Mouse (Mus musculus) heart, embryonic 11.5 days (tissue): ENCODE data around the gene Kcnj9. TPM values are rescaled to one million over a fixed set of nuclear protein-coding genes. Genes with fewer than 3 reads are reported as not detected.

Experiments
- ATAC-seq: fragments of 200-750 bp; cut with Nextera tagmentation; replicated peaks from 2 replicates; pipeline ENCODE4 v1.8.0; 2017; ENCODE audit warnings: moderate library complexity; ENCODE audit not compliant: insufficient number of reproducible peaks, low FRiP score, low TSS enrichment
- H3K27ac ChIP-seq: fragments of 300-500 bp; sonication (generic); 2 replicates; pipeline ENCODE4 v1.5.1; 2014; ENCODE audit warnings: mild to moderate bottlenecking, low read depth, low read length
- H3K27me3 ChIP-seq: fragments of 300-500 bp; sonication (generic); 2 replicates; pipeline ENCODE4 v1.6.1; 2014; ENCODE audit warnings: mild to moderate bottlenecking, low read length, mixed read lengths; ENCODE audit not compliant: control insufficient read depth, insufficient read depth
- H3K36me3 ChIP-seq: fragments of 300-500 bp; sonication (generic); 2 replicates; pipeline ENCODE4 v1.6.1; 2014; ENCODE audit warnings: mild to moderate bottlenecking, low read length, moderate library complexity, mixed read lengths; ENCODE audit not compliant: control insufficient read depth, insufficient read depth
- H3K4me1 ChIP-seq: fragments of 300-500 bp; sonication (generic); 2 replicates; pipeline ENCODE4 v1.6.1; 2014; ENCODE audit warnings: low read length; ENCODE audit not compliant: control insufficient read depth, insufficient read depth
- H3K4me2 ChIP-seq: fragments of 300-500 bp; sonication (generic); 2 replicates; pipeline ENCODE4 v1.6.1; 2014; ENCODE audit warnings: mild to moderate bottlenecking, moderate library complexity
- H3K4me3 ChIP-seq: fragments of 300-500 bp; sonication (generic); 2 replicates; pipeline ENCODE4 v1.5.1; 2014; ENCODE audit warnings: low read depth, low read length
- H3K9ac ChIP-seq: fragments of 300-500 bp; sonication (generic); 2 replicates; pipeline ENCODE4 v1.6.1; 2014; ENCODE audit warnings: mild to moderate bottlenecking, low read depth, low read length, moderate library complexity
- H3K9me3 ChIP-seq: fragments of 300-500 bp; sonication (generic); replicated peaks from 2 replicates; pipeline ENCODE4 v1.6.1; 2016; ENCODE audit warnings: low read length; ENCODE audit not compliant: control insufficient read depth
- WGBS: fragments of 180-500 bp; shearing (Covaris S2); extraction: QIAGEN DNeasy Blood & Tissue Kit; methylation state at CpG from one replicate; pipeline ENCODE4 v1.1.7; 2014; ENCODE audit not compliant: insufficient replicate concordance; 5-methylcytosine and 5-hydroxymethylcytosine counted together
- polyA plus RNA-seq: library from polyadenylated mRNA; unstranded; fragments of >200 nt; fragmentation: Nextera tagmentation; extraction: Ambion mirVana; gene quantifications from 2 replicates; pipeline ENCODE4 v1.2.1, GENCODE M21; 2014

The Kcnj9 gene
- polyA plus RNA-seq: 0.59 and 0.77 TPM in 2 replicates

- H3K4me1 ChIP-seq: peaks cover 4% of the 10 kb centered on the region; the same call in 1 of the 2 replicates
- no peak within 1 kb of the TSS; the same call in 1 of the 2 replicates for H3K27ac ChIP-seq
- H3K9me3 ChIP-seq: 0 out of 2 replicates have a peak, but pooled peaks cover 2% of the 10 kb centered on the region
- H3K27me3 ChIP-seq: peaks cover 74% of the 10 kb centered on the region
- no peak within 1 kb of the TSS for H3K9ac ChIP-seq
- ATAC-seq: no peak
- 25% methylated on average over 9 of the region's 9 CpGs for WGBS
- H3K36me3 ChIP-seq: no peaks in the 10 kb centered on the region
- H3K4me2 ChIP-seq: no peak within 1 kb of the TSS
- no peak within 1 kb of the TSS for H3K4me3 ChIP-seq
Observed at GRCm38 (mm10) chr1:172329131-172329530, at the start of gene Kcnj9. TSS of gene Kcnj9 (minus strand) at chr1:172329318.

- peak overlapping the region; percentile 77 for H3K4me3 ChIP-seq
- peak overlapping the region; percentile 36; the same call in 1 of the 2 replicates for H3K27ac ChIP-seq
- no peaks in the 10 kb centered on the region for H3K9me3 ChIP-seq
- peak overlapping the region; percentile 92 for H3K4me2 ChIP-seq
- no peaks in the 10 kb centered on the region for H3K27me3 ChIP-seq
- H3K9ac ChIP-seq: peak overlapping the region; percentile 79
- peak; percentile 54; the same call in 1 of the 2 replicates for ATAC-seq
- H3K4me1 ChIP-seq: peaks cover 13% of the 10 kb centered on the region
- H3K36me3 ChIP-seq: peaks cover 7% of the 10 kb centered on the region
- 3% methylated on average over 62 of the region's 62 CpGs for WGBS
Observed at GRCm38 (mm10) chr1:172376758-172377458, 47.8 kb upstream of the Kcnj9 start.

- H3K27me3 ChIP-seq: peaks cover 3% of the 10 kb centered on the region; the same call in 1 of the 2 replicates
- H3K4me1 ChIP-seq: peaks cover 13% of the 10 kb centered on the region
- H3K4me3 ChIP-seq: peak within 1 kb of the TSS; percentile 77
- WGBS: under 1% methylated on average over 39 of the region's 39 CpGs
- H3K9ac ChIP-seq: peak within 1 kb of the TSS; percentile 79
- H3K27ac ChIP-seq: peak within 1 kb of the TSS; percentile 70
- no peaks in the 10 kb centered on the region for H3K9me3 ChIP-seq
- peak; percentile 95 for ATAC-seq
- peak within 1 kb of the TSS; percentile 92 for H3K4me2 ChIP-seq
- peaks cover 5% of the 10 kb centered on the region for H3K36me3 ChIP-seq
Observed at GRCm38 (mm10) chr1:172376198-172376667, 47.1 kb upstream of the Kcnj9 start, which contains the start of gene Pigm. TSS of gene Pigm (plus strand) at chr1:172376546.

GRCm38 (mm10) chr1:172368768-172369418, 39.8 kb upstream of the Kcnj9 start:
- no peaks in the 10 kb centered on the region for H3K36me3 ChIP-seq
- no peak overlapping the region for H3K27ac ChIP-seq
- no peak overlapping the region for H3K4me3 ChIP-seq
- WGBS: 21% methylated on average over 23 of the region's 23 CpGs
- H3K9me3 ChIP-seq: no peaks in the 10 kb centered on the region
- no peak overlapping the region for H3K9ac ChIP-seq
- ATAC-seq: peak; percentile 52; the same call in 1 of the 2 replicates
- H3K4me2 ChIP-seq: peak overlapping the region; percentile 52
- no peaks in the 10 kb centered on the region for H3K4me1 ChIP-seq
- H3K27me3 ChIP-seq: peaks cover 20% of the 10 kb centered on the region

GRCm38 (mm10) chr1:172364684-172365083, 35.6 kb upstream of the Kcnj9 start:
- H3K9ac ChIP-seq: no peak overlapping the region
- H3K9me3 ChIP-seq: no peaks in the 10 kb centered on the region
- 3% methylated on average over 6 of the region's 6 CpGs for WGBS
- H3K4me2 ChIP-seq: peak overlapping the region; percentile 20; the same call in 1 of the 2 replicates
- no peak overlapping the region for H3K27ac ChIP-seq
- H3K4me1 ChIP-seq: no peaks in the 10 kb centered on the region
- ATAC-seq: no peak
- peaks cover 16% of the 10 kb centered on the region for H3K27me3 ChIP-seq
- H3K36me3 ChIP-seq: no peaks in the 10 kb centered on the region
- no peak overlapping the region for H3K4me3 ChIP-seq

GRCm38 (mm10) chr1:172358341-172358740, 29.2 kb upstream of the Kcnj9 start:
- H3K4me3 ChIP-seq: no peak overlapping the region
- no peak overlapping the region for H3K4me2 ChIP-seq
- no peak for ATAC-seq
- H3K27ac ChIP-seq: no peak overlapping the region
- 74% methylated on average over 10 of the region's 10 CpGs for WGBS
- H3K9ac ChIP-seq: no peak overlapping the region
- H3K36me3 ChIP-seq: no peaks in the 10 kb centered on the region
- peaks cover 12% of the 10 kb centered on the region for H3K27me3 ChIP-seq
- H3K4me1 ChIP-seq: no peaks in the 10 kb centered on the region
- no peaks in the 10 kb centered on the region for H3K9me3 ChIP-seq

- Histone ChIP-seq H3K4me1 (no peaks in the 10 kb centered on the region), H3K4me3 (no peak overlapping the region), H3K9ac (no peak overlapping the region), H3K9me3 (no peaks in the 10 kb centered on the region), H3K27me3 (peaks cover 16% of the 10 kb centered on the region), H3K27ac (no peak overlapping the region), H3K4me2 (no peak overlapping the region), H3K36me3 (no peaks in the 10 kb centered on the region)
- 4% methylated on average over 1 of the region's 1 CpGs for WGBS
- no peak for ATAC-seq
Observed at GRCm38 (mm10) chr1:172357550-172357949, 28.4 kb upstream of the Kcnj9 start.

- Histone ChIP-seq H3K36me3 (no peaks in the 10 kb centered on the region), H3K4me3 (no peak overlapping the region), H3K4me1 (peaks cover 2% of the 10 kb centered on the region), H3K9ac (no peak overlapping the region), H3K27ac (no peak overlapping the region), H3K9me3 (no peaks in the 10 kb centered on the region), H3K27me3 (peaks cover 29% of the 10 kb centered on the region), H3K4me2 (no peak overlapping the region)
- ATAC-seq: no peak
- WGBS: 46% methylated on average over 3 of the region's 3 CpGs
Observed at GRCm38 (mm10) chr1:172355336-172355735, 26.2 kb upstream of the Kcnj9 start.
